Mouse (Mus musculus) spleen, adult 10 weeks (tissue): ENCODE results near the gene Otog. TPM values are rescaled to one million over a fixed set of nuclear protein-coding genes. Genes with fewer than 3 reads are reported as not detected.

Source experiments
- polyA plus RNA-seq: library from polyadenylated mRNA; stranded (reverse); fragments of 350-450 nt; fragmentation: Illumina TruSeq; extraction: RNeasy Lipid Tissue Mini Kit (QIAGEN cat#74804); gene quantifications from one replicate; pipeline ENCODE4 v1.2.3, GENCODE M21; 2015; ENCODE audit warnings: low replicate concordance; ENCODE audit not compliant: insufficient read depth

Gene Otog
- not detected for polyA plus RNA-seq

GRCm38 (mm10) chr7:46240696-46241095, at the start of gene Otog:
TSS of gene Otog (plus strand) at chr7:46240987.

GRCm38 (mm10) chr7:46238346-46238745, 2.4 kb upstream of the Otog start, which contains the start of gene Ush1c:
TSS of gene Ush1c (minus strand) at chr7:46238503.

Other genes starting within 250 kb of the Otog start
- gene Abcc6, start 210.7 kb upstream of the Otog start, polyA plus RNA-seq: not detected
- 17.6 TPM for gene Nomo1, start 207.3 kb upstream of the Otog start, polyA plus RNA-seq
- not detected for gene Kcnj11, start 140.2 kb upstream of the Otog start, polyA plus RNA-seq
- not detected for gene Abcc8, start 61.0 kb upstream of the Otog start, polyA plus RNA-seq
- not detected for gene Ush1c, start 2.5 kb upstream of the Otog start, polyA plus RNA-seq
- not detected for gene Myod1, start 135.5 kb downstream of the Otog start, polyA plus RNA-seq
- 0.79 TPM for gene Kcnc1, start 155.5 kb downstream of the Otog start, polyA plus RNA-seq